Mouse (Mus musculus) heart, adult 2 months (tissue): ENCODE measurements at regions not wholly inside any gene's neighbourhood (a gene's known extent, or its start where the extent isn't known, plus 50 kb on each side); places are given as distances from the start of the nearest gene placed in this dataset.

ENCODE experiments used
- DNase-seq, 2 experiments: peaks; one replicate each; pipeline ENCODE4 v3.0.0; 2021
- H3K27ac ChIP-seq: fragments of 200-600 bp; 2 replicates; pipeline ENCODE4 v1.8.1; 2022
- H3K27me3 ChIP-seq: fragments of 200-500 bp; 2 replicates; pipeline ENCODE4 v1.6.1; 2012; ENCODE audit warnings: mild to moderate bottlenecking, low read length, inconsistent platforms, mixed read lengths; ENCODE audit not compliant: control insufficient read depth, insufficient read depth
- H3K36me3 ChIP-seq: fragments of 200-500 bp; 2 replicates; pipeline ENCODE4 v1.6.1; 2012; ENCODE audit warnings: low read length, inconsistent platforms; ENCODE audit not compliant: control insufficient read depth, insufficient read depth
- H3K4me1 ChIP-seq: fragments of 200-500 bp; 2 replicates; pipeline ENCODE4 v1.6.1; 2011; ENCODE audit warnings: low read length; ENCODE audit not compliant: control insufficient read depth, insufficient read depth
- H3K4me3 ChIP-seq: fragments of 200-600 bp; 2 replicates; pipeline ENCODE4 v1.8.1; 2022
- H3K79me2 ChIP-seq: fragments of 200-500 bp; replicated peaks from 2 replicates; pipeline ENCODE4 v1.6.1; 2012; ENCODE audit warnings: mild to moderate bottlenecking, inconsistent platforms, low read length, moderate library complexity, mixed read lengths; ENCODE audit not compliant: control insufficient read depth, insufficient read depth
- H3K9ac ChIP-seq: fragments of 200-500 bp; 2 replicates; pipeline ENCODE4 v1.6.1; 2012; ENCODE audit warnings: low read depth, mild to moderate bottlenecking, control low read depth, inconsistent platforms, low read length, mixed read lengths
- CTCF ChIP-seq: fragments of 200-600 bp; IDR thresholded peaks from 2 replicates; pipeline ENCODE4 v1.8.1; 2022; ENCODE audit warnings: antibody characterized with exemption, mild to moderate bottlenecking, moderate library complexity
- EP300 ChIP-seq: fragments of 200-500 bp; IDR thresholded peaks from 2 replicates; pipeline ENCODE4 v1.6.1; 2011; ENCODE audit warnings: low read depth, low read length, control low read depth; ENCODE audit not compliant: insufficient read depth
- POLR2A ChIP-seq: fragments of 200-500 bp; IDR thresholded peaks from 2 replicates; pipeline ENCODE4 v1.6.1; 2011; ENCODE audit warnings: mild to moderate bottlenecking, low read depth, low read length, control low read depth; ENCODE audit not compliant: insufficient read depth
- WGBS: fragments of 180-500 bp; shearing (Covaris S2); methylation state at CpG from one replicate; pipeline ENCODE4 v1.1.7; 2018; 5-methylcytosine and 5-hydroxymethylcytosine counted together
- intact Hi-C: fragments of 180-260 bp; cut with DNase I; formaldehyde crosslinking; loops from one replicate; pipeline ENCODE4 v1.15.1; 2025

GRCm38 (mm10) chr6:141183782-141184181 is 65.3 kb upstream of the Pde3a start:
- H3K27me3 ChIP-seq: no peaks in the 10 kb centered on the region
- no peaks in the 10 kb centered on the region for H3K36me3 ChIP-seq
- no peak for DNase-seq
- intact Hi-C loops: no loop called here
- no peak overlapping the region for H3K27ac ChIP-seq
- no peak overlapping the region for H3K9ac ChIP-seq
- TF ChIP-seq CTCF (no peak), POLR2A (no peak), EP300 (no peak)
- no peaks in the 10 kb centered on the region for H3K79me2 ChIP-seq
- no peak overlapping the region for H3K4me3 ChIP-seq
- no peaks in the 10 kb centered on the region for H3K4me1 ChIP-seq
- WGBS: 84% methylated on average over 1 of the region's 1 CpGs

- Histone ChIP-seq H3K27ac (no peak overlapping the region), H3K27me3 (no peaks in the 10 kb centered on the region), H3K36me3 (no peaks in the 10 kb centered on the region), H3K4me3 (no peak overlapping the region), H3K4me1 (no peaks in the 10 kb centered on the region), H3K9ac (no peak overlapping the region), H3K79me2 (no peaks in the 10 kb centered on the region)
- intact Hi-C loops: no loop called here
- WGBS: 24% methylated on average over 3 of the region's 3 CpGs
- TF ChIP-seq EP300 (no peak), CTCF (no peak)
- no peak for DNase-seq
Measured at GRCm38 (mm10) chr6:141188036-141188435, 61.0 kb upstream of the Pde3a start.

- no peak for DNase-seq
- Histone ChIP-seq H3K79me2 (no peaks in the 10 kb centered on the region), H3K4me1 (no peaks in the 10 kb centered on the region), H3K36me3 (no peaks in the 10 kb centered on the region), H3K27me3 (no peaks in the 10 kb centered on the region), H3K27ac (no peak overlapping the region), H3K9ac (no peak overlapping the region), H3K4me3 (no peak overlapping the region)
- intact Hi-C loops: no loop called here
- no peak for TF ChIP-seq POLR2A
- no peak for TF ChIP-seq EP300
- no peak for TF ChIP-seq CTCF
- 80% methylated on average over 5 of the region's 5 CpGs for whole genome bisulfite sequencing
Measured at GRCm38 (mm10) chr6:141189093-141189492, 60.0 kb upstream of the Pde3a start.

GRCm38 (mm10) chr6:141189701-141190100 is 59.4 kb upstream of the Pde3a start:
- Histone ChIP-seq H3K9ac (no peak overlapping the region), H3K4me1 (no peaks in the 10 kb centered on the region), H3K27me3 (no peaks in the 10 kb centered on the region), H3K4me3 (no peak overlapping the region), H3K79me2 (no peaks in the 10 kb centered on the region), H3K27ac (peak overlapping the region; percentile 10), H3K36me3 (no peaks in the 10 kb centered on the region)
- WGBS: 85% methylated on average over 3 of the region's 3 CpGs
- intact Hi-C loops: no loop called here
- TF ChIP-seq EP300 (no peak), POLR2A (no peak)
- no peak for DNase-seq

- Histone ChIP-seq H3K27me3 (no peaks in the 10 kb centered on the region), H3K79me2 (no peaks in the 10 kb centered on the region), H3K4me1 (no peaks in the 10 kb centered on the region), H3K27ac (peak overlapping the region; percentile 10), H3K36me3 (no peaks in the 10 kb centered on the region), H3K9ac (no peak overlapping the region), H3K4me3 (no peak overlapping the region)
- DNase-seq: peak in 1 of 2 experiments; percentile 39
- TF ChIP-seq EP300: no peak
- no peak for TF ChIP-seq POLR2A
- no peak for TF ChIP-seq CTCF
- intact Hi-C loops: no loop called here
- 61% methylated on average over 5 of the region's 5 CpGs for WGBS
Measured at GRCm38 (mm10) chr6:141190383-141190782, 58.7 kb upstream of the Pde3a start.

GRCm38 (mm10) chr6:141197501-141197900 is 51.6 kb upstream of the Pde3a start:
- Histone ChIP-seq H3K79me2 (no peaks in the 10 kb centered on the region), H3K27ac (no peak overlapping the region), H3K36me3 (no peaks in the 10 kb centered on the region), H3K4me3 (no peak overlapping the region), H3K9ac (no peak overlapping the region), H3K27me3 (no peaks in the 10 kb centered on the region), H3K4me1 (no peaks in the 10 kb centered on the region)
- no peak for TF ChIP-seq CTCF
- TF ChIP-seq POLR2A: no peak
- no peak for TF ChIP-seq EP300
- intact Hi-C loops: no loop called here
- WGBS: 92% methylated on average over 4 of the region's 4 CpGs
- DNase-seq: no peak
